Mouse (Mus musculus) ovary, postnatal 14 days (tissue): ENCODE data around the gene Sgpl1.

Experiments used
- DNase-seq: peaks from one replicate; pipeline ENCODE4 v3.0.0; 2022; ENCODE audit warnings: low spot score

Sgpl1 gene

DNA sequence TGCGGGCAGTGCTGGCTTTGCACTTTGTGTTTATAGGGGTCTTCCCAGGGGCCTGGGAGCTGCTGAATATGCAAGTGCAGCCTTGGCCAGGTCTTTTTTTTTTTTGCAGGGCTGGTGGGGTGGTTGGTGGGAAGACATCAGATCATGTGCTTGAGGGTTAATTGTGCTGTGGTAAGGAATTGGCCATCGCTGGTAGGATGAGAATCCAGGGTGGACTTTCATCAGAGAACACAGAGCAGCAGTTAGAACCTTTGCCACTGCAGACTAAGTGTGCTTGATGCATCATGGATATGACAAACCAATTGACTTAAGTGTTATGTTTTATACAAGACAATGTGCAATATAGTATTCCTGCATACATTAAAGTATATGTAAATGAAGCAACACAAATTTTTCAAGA, 62.1 kb downstream of the Sgpl1 start:
- DNase-seq, result no peak

DNA sequence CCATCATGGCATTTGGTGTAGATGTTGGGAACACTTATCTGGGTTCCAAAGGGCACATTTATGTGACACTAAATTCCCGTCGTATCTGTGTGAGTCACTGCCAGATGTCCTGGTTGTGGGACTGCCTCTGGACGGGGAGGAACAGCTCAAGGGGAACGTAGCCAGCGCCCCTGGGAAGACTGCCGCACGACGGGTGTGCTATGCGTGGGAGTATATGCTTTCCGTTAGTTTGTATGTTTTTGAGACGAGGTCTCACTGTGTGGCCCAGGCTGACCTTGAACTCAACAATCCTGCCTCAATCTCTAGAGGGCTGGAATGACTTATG, 66.6 kb downstream of the Sgpl1 start:
- DNase-seq, result peak; percentile 26

DNA sequence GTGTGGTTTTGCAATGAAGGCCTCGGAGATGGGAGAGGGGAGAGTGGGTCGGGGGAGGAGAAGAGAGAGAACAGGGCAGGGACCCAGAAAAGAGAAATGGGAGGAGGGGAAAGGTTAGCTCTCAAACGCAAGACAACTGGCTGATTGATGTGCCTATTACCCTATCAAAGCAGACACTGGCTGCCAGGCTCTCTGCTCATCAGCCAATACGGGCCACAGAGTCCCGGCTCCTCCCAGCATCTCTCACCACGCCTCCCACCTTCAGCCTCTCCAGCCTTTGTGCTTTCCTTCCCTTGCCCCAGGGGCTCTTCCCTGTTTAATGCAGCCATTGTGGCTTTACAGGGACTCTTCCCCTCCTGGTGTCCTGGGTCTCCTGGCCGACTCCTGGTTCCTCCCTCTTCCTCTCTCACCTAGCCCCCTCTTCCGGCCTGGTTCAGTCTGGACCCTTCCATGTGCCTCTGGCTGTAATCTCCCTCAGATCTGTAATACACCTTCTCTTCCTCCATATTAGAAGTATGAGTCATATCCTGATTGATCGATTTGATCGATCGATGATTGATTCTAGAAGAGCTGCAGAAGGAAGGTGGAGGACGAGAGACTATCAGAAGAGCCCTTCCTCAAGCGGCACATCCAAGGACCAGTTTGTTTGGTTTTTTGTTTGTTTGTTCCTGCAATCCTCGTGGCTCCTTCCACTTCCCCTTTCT, 67.1 kb downstream of the Sgpl1 start:
- DNase-seq, result peak; percentile 29

DNA sequence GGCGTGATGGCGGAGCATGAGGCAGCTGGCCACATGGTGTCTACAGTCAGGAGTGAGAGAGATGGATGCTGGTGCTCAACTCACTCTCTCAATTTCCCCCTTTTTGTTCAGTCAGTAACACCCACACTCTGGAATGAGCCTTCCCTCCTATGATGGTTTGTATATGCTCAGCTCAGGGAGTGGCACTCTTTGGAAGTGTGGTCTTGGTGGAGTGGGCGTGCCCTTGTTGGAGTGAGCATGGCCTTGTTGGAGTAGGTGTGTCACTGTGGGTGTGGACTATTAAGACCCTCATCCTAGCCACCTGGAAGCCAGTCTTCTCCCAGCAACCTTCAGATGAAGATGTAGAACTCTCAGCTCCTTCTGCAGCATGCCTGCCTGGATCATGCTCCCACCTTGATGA, 71.9 kb downstream of the Sgpl1 start:
- no peak for DNase-seq

DNA sequence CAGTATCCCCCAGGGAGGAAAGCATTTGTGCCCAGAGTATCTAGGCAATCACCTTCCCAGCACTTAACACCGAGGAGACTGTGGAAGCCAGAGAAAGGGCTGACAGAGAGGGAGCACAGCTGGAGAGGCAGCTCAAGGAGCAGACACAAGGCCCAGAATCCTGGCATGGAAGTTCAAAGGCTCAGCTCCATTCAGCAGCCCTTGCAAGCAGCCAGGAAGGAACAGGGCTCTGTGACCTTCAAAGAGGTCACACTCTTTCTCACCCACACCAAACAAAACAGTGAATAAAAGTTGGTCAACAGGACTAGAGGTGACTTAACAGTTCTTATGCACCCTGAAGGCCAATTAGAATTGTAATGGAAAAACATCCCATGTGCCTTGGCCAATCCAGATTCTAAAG, 72.9 kb downstream of the Sgpl1 start:
- no peak for DNase-seq

DNA sequence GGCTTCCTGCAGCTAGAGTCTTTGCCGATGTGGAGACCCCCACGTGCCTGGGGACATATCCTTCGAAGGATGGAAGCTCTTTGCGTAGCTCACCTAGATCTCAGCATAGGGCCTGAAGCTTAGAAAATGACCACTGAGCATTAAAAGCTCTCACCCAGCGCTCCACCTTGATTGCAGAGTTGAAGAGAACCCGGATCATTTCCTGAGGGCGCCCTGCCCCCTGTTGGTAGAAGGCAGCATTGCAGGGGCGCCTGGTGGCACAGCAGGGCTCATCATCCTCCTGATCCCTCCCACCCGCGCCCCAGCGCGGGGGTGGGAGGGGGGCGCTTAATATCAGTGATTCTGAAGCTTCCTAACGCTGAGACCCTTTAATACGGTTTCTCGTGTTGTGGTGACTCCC, 75.2 kb downstream of the Sgpl1 start:
- DNase-seq, result peak; percentile 44

DNA sequence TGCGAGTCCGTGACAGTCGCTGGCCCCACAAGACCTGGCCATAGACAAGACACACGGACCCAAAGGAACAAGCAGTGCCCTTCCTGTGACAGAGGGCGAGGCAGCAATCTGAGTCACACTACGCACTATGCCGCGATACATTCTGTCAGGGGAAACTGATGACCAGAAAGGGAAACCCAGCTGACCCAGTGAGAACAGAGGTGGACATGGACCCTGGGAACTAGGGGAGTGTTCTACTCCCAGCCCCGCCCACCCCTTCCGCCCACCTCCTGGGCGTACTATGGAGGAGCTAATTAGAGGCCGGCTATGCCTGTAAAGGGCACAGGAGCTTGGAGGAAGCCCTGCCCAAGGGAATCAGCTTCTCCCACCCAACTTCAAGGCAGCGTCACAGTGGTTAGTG, 78.3 kb downstream of the Sgpl1 start:
- no peak for DNase-seq

DNA sequence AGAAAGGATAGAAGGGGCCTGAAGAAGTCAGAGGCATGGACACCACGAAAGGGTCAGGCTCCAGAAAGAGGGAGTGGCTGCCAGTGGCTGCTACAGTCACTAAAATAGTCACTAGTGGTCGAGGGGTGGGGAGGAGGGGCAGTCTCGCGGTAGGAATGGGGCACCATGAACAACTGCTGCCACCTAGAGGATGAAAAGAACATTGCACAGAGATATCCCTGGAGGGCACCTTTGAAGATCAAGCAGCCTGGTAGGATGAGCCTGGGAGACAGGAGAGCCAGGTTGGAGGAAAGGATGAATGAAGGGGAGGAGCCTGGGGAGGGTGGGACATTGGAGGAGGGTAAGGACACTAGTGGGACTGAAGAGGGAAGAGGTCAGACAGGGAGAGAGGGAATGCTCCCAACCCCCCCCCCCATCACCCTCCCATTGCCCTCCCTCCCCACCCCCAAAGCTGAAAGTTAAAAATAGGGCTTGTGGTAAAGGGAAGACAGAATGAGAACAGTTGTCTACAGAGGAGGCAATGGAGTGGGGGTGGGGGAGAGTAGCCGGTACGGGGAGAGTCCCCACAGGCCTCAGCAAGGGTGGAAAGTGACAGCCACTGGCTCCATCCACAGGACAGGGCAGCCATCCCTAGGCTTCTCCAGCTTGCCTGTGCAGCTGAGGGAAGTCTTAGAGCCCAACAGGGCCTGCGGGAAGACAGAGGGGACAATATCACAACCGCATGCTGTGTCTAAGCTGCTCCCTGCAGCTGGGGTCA, 78.9 kb downstream of the Sgpl1 start:
- peak; percentile 44 for DNase-seq

DNA sequence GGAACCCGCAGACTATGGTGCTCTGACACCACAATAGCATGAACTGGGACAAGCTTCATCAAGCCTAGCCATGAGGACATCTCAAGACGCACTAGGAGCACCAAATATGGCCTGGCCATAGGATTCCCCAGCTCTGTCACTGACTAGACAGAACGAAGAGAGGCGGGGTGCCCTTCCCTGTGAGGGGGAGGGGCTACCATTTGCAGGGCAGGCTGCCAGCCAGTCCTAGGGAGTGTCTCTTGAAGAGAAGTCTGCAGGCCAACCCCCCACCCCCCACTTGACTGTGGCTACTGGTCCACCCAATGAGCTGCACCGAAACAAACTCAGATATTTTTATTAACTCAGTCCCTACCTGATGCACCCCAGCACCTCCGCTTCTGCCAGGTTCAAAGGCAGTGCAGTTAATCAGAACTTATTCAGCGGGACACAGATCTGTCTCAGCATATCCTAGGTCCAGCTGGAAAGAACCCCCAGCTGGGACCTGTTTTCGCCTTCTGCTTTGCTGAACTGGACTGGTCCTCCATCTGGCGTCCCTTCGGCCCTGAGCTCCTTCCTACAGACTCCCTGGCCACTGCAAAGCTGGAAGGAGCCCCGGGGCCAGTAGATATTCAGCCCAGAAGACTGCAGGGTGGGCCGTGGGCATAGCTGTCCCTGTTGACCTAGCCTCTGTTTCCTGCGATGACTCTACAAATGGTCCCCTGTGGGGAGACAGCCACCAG, 82.1 kb downstream of the Sgpl1 start:
- no peak for DNase-seq

DNA sequence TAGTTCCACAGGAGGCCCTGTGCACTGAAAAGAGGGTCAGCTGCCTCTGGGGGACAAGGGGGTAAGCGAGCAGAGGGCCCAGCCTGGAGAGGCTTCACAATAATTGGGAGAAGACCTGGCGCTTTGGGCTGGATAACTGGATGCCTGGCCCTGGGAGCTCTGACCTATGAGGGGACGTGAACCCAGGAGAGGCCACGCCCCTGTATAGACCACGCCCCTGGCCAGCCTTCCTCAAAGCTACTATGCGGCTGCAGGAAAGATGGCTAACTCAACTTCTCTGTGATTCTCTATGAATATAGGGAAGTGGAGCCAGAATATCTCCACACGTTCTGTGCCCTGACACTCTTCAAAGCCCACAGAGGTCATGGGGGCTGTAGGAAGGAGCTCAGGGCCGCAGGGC, 82.9 kb downstream of the Sgpl1 start:
- no peak for DNase-seq

DNA sequence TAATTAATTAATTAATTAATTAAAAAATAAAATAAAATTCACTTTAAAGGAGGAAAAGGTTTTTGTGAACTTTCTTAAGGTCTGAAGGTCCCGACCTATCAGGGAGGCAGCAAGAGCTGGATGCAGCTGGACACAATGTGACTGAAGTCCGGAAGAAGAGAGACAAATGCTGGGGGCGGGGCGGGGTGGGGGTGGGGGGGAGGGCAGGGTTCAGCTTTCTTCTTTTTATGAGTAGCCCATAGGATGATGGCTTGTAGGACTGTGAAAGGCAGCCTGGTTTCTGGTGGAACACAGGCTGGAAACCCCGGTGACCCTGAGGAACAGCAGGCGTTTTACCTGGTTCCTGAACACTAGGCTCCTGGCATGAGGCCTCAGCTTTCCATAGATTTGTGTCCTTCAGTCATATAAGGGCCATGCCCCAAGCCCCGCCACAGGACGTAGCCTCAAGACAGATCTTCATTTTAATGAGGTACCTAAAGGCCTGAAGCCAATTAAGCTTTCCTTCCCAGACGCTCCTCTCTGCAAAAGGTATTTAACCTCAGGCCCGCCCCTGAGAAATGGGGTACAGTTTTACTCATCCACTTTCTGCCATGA, 84.1 kb downstream of the Sgpl1 start:
- DNase-seq, result no peak

DNA sequence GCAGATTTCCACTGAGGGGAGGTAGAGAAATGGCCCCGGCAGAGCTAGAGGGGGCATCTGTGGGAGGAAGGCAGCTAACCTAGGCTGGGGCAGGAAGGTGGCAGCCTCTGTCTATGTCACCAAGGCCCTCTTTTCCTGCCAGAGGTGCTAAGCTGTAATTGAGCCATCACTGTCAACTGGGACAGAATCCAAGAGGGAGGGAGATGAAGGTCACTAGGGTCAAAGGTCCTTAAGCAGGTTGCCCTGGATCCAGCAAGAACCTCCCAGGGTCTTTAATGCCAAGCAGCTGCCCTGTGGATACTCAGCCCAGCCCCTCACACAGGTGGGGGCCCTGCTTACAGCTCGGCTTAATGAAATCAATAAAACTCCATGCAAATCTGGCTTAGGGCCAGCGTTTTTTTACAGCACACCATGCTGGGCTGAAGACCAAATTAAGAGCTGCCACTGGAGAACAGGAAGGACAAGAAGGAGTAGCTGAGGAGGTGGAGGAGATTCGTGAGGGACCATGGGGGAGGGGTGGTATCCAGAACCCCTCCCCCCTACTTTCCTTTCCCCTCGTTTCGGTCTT, 87.9 kb downstream of the Sgpl1 start:
- no peak for DNase-seq

DNA sequence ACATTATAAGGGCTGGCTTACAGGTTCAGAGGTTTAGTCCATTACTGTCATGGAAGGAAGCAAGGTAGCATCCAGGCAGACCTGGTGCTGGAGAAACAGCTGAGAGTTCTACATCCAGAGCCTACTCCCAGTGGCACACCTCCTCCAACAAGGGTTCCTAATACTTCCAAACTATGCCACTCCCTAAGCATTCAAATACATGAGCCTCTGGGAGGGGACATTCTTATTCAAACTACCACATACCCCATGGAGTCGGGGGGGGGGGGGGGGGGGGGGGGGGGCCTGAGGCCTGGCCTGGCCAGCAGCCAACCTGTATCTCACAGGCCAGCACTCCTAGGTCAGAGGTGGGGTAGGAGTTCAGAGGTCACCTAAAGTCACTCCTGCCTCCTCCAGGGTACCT, 88.4 kb downstream of the Sgpl1 start:
- no peak for DNase-seq

DNA sequence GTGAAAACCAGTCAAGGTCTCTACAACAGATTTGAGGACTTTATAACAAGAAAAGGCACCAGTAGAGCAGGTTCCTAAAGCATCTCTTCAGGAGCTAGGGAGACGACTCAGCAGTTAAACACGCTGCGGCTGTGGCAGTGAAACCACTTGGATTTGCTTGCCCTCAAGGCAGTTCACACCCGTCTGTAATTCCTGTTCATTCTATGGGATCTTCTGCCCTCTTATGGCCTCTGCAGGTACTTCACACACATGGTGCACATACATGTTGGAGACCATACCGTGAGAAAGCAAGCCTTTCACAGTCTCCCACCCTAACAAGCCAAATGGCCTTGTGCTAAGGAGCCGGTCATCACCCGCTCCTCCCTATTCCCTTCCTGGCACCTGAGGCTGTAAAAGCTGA, 90.8 kb downstream of the Sgpl1 start:
- no peak for DNase-seq

DNA sequence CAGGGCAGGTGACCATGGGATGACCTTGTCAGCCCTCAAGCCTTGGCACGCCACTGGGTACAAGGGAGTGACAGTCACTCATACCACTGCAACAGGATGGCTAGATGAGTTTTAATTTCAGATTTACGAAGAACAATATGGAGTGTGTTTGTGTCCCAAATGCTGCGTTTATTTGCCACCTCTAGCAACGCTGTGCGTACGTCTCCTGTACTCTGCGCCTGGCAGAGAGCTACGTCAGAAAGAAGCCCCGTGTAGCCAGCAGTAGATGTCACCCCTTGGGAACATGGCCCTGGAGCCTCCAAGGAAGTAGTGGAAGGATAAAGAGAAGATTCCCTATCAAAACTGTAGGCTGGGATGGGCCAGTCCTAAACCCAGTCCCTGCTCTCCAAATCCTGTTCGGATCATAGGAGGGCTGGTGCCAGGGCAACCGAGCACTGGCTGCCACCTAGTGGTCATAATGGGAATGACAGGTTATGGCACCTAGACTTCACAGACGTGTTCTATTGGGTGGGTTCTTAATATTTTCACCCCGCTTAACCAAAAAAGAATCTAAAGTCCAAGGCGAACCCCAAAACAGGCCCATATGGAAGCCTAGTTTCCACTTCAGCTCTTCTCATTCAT, 95.4 kb downstream of the Sgpl1 start:
- DNase-seq, result peak; percentile 72
